Mouse (Mus musculus) skeletal muscle tissue, postnatal 0 days (tissue): ENCODE data around the gene Krt36. TPM values are rescaled to one million over a fixed set of nuclear protein-coding genes. Genes with fewer than 3 reads are reported as not detected.

Experiments used
- polyA plus RNA-seq: library from polyadenylated mRNA; unstranded; fragments of >200 nt; fragmentation: Nextera tagmentation; extraction: Ambion mirVana; gene quantifications from 2 replicates; pipeline ENCODE4 v1.2.1, GENCODE M21; 2015

The Krt36 gene
- polyA plus RNA-seq: not detected in 2 replicates

GRCm38 (mm10) chr11:100105576-100106122 lies at the start of gene Krt36:
Krt36 (minus strand) TSS chr11:100105626.

GRCm38 (mm10) chr11:100148615-100149330 lies 43.3 kb upstream of the Krt36 start, which contains the start of gene Krt19:
Krt19 (minus strand) TSS chr11:100148665.

GRCm38 (mm10) chr11:100135731-100136130 lies 30.3 kb upstream of the Krt36 start, which contains the start of gene Krt15:
Krt15 (minus strand) TSS chr11:100135928.

GRCm38 (mm10) chr11:100121466-100121865 lies 16.0 kb upstream of the Krt36 start, which contains the start of gene Krt13:
Krt13 (minus strand) TSS chr11:100121566.

GRCm38 (mm10) chr11:100096141-100096540 lies 9.3 kb downstream of the Krt36 start, which contains the start of gene Krt35:
Krt35 (minus strand) TSS chr11:100096241.

GRCm38 (mm10) chr11:100087861-100088260 lies 17.6 kb downstream of the Krt36 start, which contains the start of gene Krt32:
Krt32 (minus strand) TSS chr11:100088226.

Other genes starting within 250 kb of the Krt36 start
- not detected in 2 replicates for gene Gm11568, start 247.7 kb downstream of the Krt36 start, polyA plus RNA-seq
- not detected in 2 replicates for gene Gm11559, start 241.2 kb downstream of the Krt36 start, polyA plus RNA-seq
- not detected in 2 replicates for gene Krtap9-1, start 232.2 kb downstream of the Krt36 start, polyA plus RNA-seq
- gene Gm11567, start 226.4 kb downstream of the Krt36 start, polyA plus RNA-seq: not detected in 2 replicates
- gene Krtap31-1, start 197.7 kb downstream of the Krt36 start, polyA plus RNA-seq: not detected in 2 replicates
- gene Gm11565, start 190.9 kb downstream of the Krt36 start, polyA plus RNA-seq: not detected in 2 replicates
- not detected in 2 replicates for gene Krtap31-2, start 169.3 kb downstream of the Krt36 start, polyA plus RNA-seq
- gene Krtap9-5, start 157.2 kb downstream of the Krt36 start, polyA plus RNA-seq: not detected in 2 replicates
- not detected in 2 replicates for gene Krtap29-1, start 126.6 kb downstream of the Krt36 start, polyA plus RNA-seq
- gene Krtap16-1, start 119.0 kb downstream of the Krt36 start, polyA plus RNA-seq: not detected in 2 replicates
- gene Krtap17-1, start 111.6 kb downstream of the Krt36 start, polyA plus RNA-seq: 0.35 TPM in 1 of 2 replicates, not detected in the other
- gene Krt33a, start 89.4 kb downstream of the Krt36 start, polyA plus RNA-seq: not detected in 2 replicates
- gene Krt33b, start 75.8 kb downstream of the Krt36 start, polyA plus RNA-seq: 1.1 and 1.4 TPM in 2 replicates
- not detected in 2 replicates for gene Krt34, start 64.1 kb downstream of the Krt36 start, polyA plus RNA-seq
- gene Krt31, start 55.1 kb downstream of the Krt36 start, polyA plus RNA-seq: 0.22 and 0.33 TPM in 2 replicates
- not detected in 2 replicates for gene Krt32, start 17.4 kb downstream of the Krt36 start, polyA plus RNA-seq
- 0.07 TPM in 1 of 2 replicates, not detected in the other for gene Krt35, start 9.4 kb downstream of the Krt36 start, polyA plus RNA-seq
- not detected in 2 replicates for gene Krt13, start 15.9 kb upstream of the Krt36 start, polyA plus RNA-seq
- gene Krt15, start 30.3 kb upstream of the Krt36 start, polyA plus RNA-seq: 19.8 TPM in 1 of 2 replicates, not detected in the other
- 0.55 and 0.63 TPM in 2 replicates for gene Krt19, start 43.0 kb upstream of the Krt36 start, polyA plus RNA-seq
- gene Krt9, start 87.6 kb upstream of the Krt36 start, polyA plus RNA-seq: not detected in 2 replicates
- gene Krt14, start 101.9 kb upstream of the Krt36 start, polyA plus RNA-seq: 0.09 and 68.1 TPM in 2 replicates
- 0.69 TPM in 1 of 2 replicates, not detected in the other for gene Krt16, start 143.3 kb upstream of the Krt36 start, polyA plus RNA-seq
- gene Krt17, start 155.4 kb upstream of the Krt36 start, polyA plus RNA-seq: 15.6 TPM in 1 of 2 replicates, not detected in the other
- not detected in 2 replicates for gene Krt42, start 164.2 kb upstream of the Krt36 start, polyA plus RNA-seq
- gene Eif1, start 214.3 kb upstream of the Krt36 start, polyA plus RNA-seq: 1,439 and 1,728 TPM in 2 replicates
- gene Gast, start 228.8 kb upstream of the Krt36 start, polyA plus RNA-seq: 0.44 TPM in 1 of 2 replicates, not detected in the other